Mouse (Mus musculus) liver, embryonic 13.5 days (tissue): ENCODE results near the gene Gm42742. TPM values are rescaled to one million over a fixed set of nuclear protein-coding genes. Genes with fewer than 3 reads are reported as not detected.
A peak's percentile ranks its signal among the peaks of the same experiment; 100 is the strongest.

ENCODE experiments used
- ATAC-seq: fragments of 200-750 bp; cut with Nextera tagmentation; 2 replicates; pipeline ENCODE4 v1.8.0; 2017; ENCODE audit warnings: low read depth, mild to moderate bottlenecking, moderate number of reproducible peaks, moderate library complexity
- DNase-seq: peaks from one replicate; pipeline ENCODE4 v3.0.0; 2022
- H3K27ac ChIP-seq: fragments of 300-500 bp; sonication (generic); 2 replicates; pipeline ENCODE4 v1.5.1; 2015; ENCODE audit warnings: moderate library complexity, mild to moderate bottlenecking, inconsistent platforms
- H3K27me3 ChIP-seq: fragments of 300-500 bp; sonication (generic); 2 replicates; pipeline ENCODE4 v1.6.1; 2015; ENCODE audit warnings: mild to moderate bottlenecking, inconsistent platforms
- H3K36me3 ChIP-seq: fragments of 300-500 bp; sonication (generic); 2 replicates; pipeline ENCODE4 v1.6.1; 2015; ENCODE audit warnings: mild to moderate bottlenecking, inconsistent platforms
- H3K4me1 ChIP-seq: fragments of 300-500 bp; sonication (generic); replicated peaks from 2 replicates; pipeline ENCODE4 v1.6.1; 2015; ENCODE audit warnings: inconsistent platforms
- H3K4me2 ChIP-seq: fragments of 300-500 bp; sonication (generic); 2 replicates; pipeline ENCODE4 v1.6.1; 2015; ENCODE audit warnings: inconsistent platforms, mild to moderate bottlenecking, moderate library complexity
- H3K4me3 ChIP-seq: fragments of 300-500 bp; sonication (generic); replicated peaks from 2 replicates; pipeline ENCODE4 v1.5.1; 2015; ENCODE audit warnings: mild to moderate bottlenecking, inconsistent platforms
- H3K9ac ChIP-seq: fragments of 300-500 bp; sonication (generic); 2 replicates; pipeline ENCODE4 v1.6.1; 2015; ENCODE audit warnings: mild to moderate bottlenecking, inconsistent platforms
- H3K9me3 ChIP-seq: fragments of 300-500 bp; sonication (generic); replicated peaks from 2 replicates; pipeline ENCODE4 v1.6.1; 2016; ENCODE audit warnings: inconsistent platforms
- WGBS: fragments of 180-500 bp; shearing (Covaris S2); methylation state at CpG from one replicate; pipeline ENCODE4 v1.1.7; 2015; ENCODE audit not compliant: insufficient replicate concordance; 5-methylcytosine and 5-hydroxymethylcytosine counted together
- polyA plus RNA-seq: library from polyadenylated mRNA; unstranded; fragments of >200 nt; fragmentation: Nextera tagmentation; extraction: Ambion mirVana; gene quantifications from 2 replicates; pipeline ENCODE4 v1.2.1, GENCODE M21; 2015

Gm42742 gene
- 5.1 and 11.3 TPM in 2 replicates for polyA plus RNA-seq

GRCm38 (mm10) chr7:127020901-127021562 is at the start of gene Gm42742, which contains the start of gene Prrt2:
TSS of gene Gm42742 (minus strand) at chr7:127021097.
TSS of gene Prrt2 (minus strand) at chr7:127021211.
- Histone ChIP-seq H3K9me3 (no peaks in the 10 kb centered on the region), H3K4me1 (peaks cover 82% of the 10 kb centered on the region), H3K4me3 (peak within 1 kb of the TSS; percentile 44), H3K4me2 (peak within 1 kb of the TSS; percentile 99), H3K27me3 (no peaks in the 10 kb centered on the region), H3K9ac (peak within 1 kb of the TSS; percentile 49), H3K36me3 (peaks cover 41% of the 10 kb centered on the region), H3K27ac (peak within 1 kb of the TSS; percentile 58)
- WGBS: 3% methylated on average over 34 of the region's 37 CpGs
- ATAC-seq (no peak), DNase-seq (no peak)

GRCm38 (mm10) chr7:127066317-127066716 is 45.4 kb upstream of the Gm42742 start:
- no peak overlapping the region for H3K27ac ChIP-seq
- H3K27me3 ChIP-seq: no peaks in the 10 kb centered on the region
- ATAC-seq (no peak), DNase-seq (no peak)
- 68% methylated on average over 4 of the region's 4 CpGs for WGBS
- H3K9ac ChIP-seq: no peak overlapping the region
- H3K9me3 ChIP-seq: no peaks in the 10 kb centered on the region
- H3K4me2 ChIP-seq: no peak overlapping the region
- no peaks in the 10 kb centered on the region for H3K36me3 ChIP-seq
- no peak overlapping the region for H3K4me3 ChIP-seq
- H3K4me1 ChIP-seq: no peaks in the 10 kb centered on the region

- Histone ChIP-seq H3K36me3 (no peaks in the 10 kb centered on the region), H3K9me3 (no peaks in the 10 kb centered on the region), H3K4me1 (no peaks in the 10 kb centered on the region), H3K4me3 (no peak overlapping the region), H3K9ac (no peak overlapping the region), H3K27ac (no peak overlapping the region), H3K27me3 (peaks cover 4% of the 10 kb centered on the region), H3K4me2 (no peak overlapping the region)
- WGBS: 64% methylated on average over 6 of the region's 6 CpGs
- no peak for ATAC-seq
- DNase-seq: no peak
These were observed 44.6 kb upstream of the Gm42742 start for GRCm38 (mm10) chr7:127065538-127065937.

- Histone ChIP-seq H3K9ac (no peak overlapping the region), H3K4me1 (no peaks in the 10 kb centered on the region), H3K27ac (no peak overlapping the region), H3K36me3 (no peaks in the 10 kb centered on the region), H3K27me3 (peaks cover 39% of the 10 kb centered on the region), H3K4me3 (no peak overlapping the region), H3K9me3 (no peaks in the 10 kb centered on the region), H3K4me2 (no peak overlapping the region)
- no peak for ATAC-seq
- DNase-seq: no peak
- WGBS: 57% methylated on average over 5 of the region's 5 CpGs
These were observed 34.2 kb upstream of the Gm42742 start for GRCm38 (mm10) chr7:127055026-127055585.

- Histone ChIP-seq H3K9ac (peak within 1 kb of the TSS; percentile 95), H3K36me3 (peaks cover 34% of the 10 kb centered on the region), H3K27me3 (no peaks in the 10 kb centered on the region), H3K4me1 (peaks cover 44% of the 10 kb centered on the region), H3K4me3 (peak within 1 kb of the TSS; percentile 91), H3K4me2 (peak within 1 kb of the TSS; percentile 82), H3K9me3 (no peaks in the 10 kb centered on the region), H3K27ac (peak within 1 kb of the TSS; percentile 88)
- ATAC-seq (peak; percentile 91), DNase-seq (peak; percentile 84)
- WGBS: under 1% methylated on average over 53 of the region's 53 CpGs
These were observed 21.2 kb upstream of the Gm42742 start, which contains the start of gene Kif22 for GRCm38 (mm10) chr7:127041851-127042672. TSS of gene Kif22 (minus strand) at chr7:127042471.

- Histone ChIP-seq H3K4me3 (no peak overlapping the region), H3K9ac (no peak overlapping the region), H3K27me3 (no peaks in the 10 kb centered on the region), H3K27ac (peak overlapping the region; percentile 54), H3K4me2 (no peak overlapping the region), H3K4me1 (peaks cover 58% of the 10 kb centered on the region), H3K36me3 (peaks cover 86% of the 10 kb centered on the region), H3K9me3 (no peaks in the 10 kb centered on the region)
- DNase-seq (no peak), ATAC-seq (no peak)
- 29% methylated on average over 1 of the region's 1 CpGs for WGBS
These were observed 10.3 kb upstream of the Gm42742 start for GRCm38 (mm10) chr7:127031244-127031643.

- WGBS: 95% methylated on average over 1 of the region's 1 CpGs
- DNase-seq (no peak), ATAC-seq (no peak)
- Histone ChIP-seq H3K4me1 (peaks cover 63% of the 10 kb centered on the region), H3K27me3 (no peaks in the 10 kb centered on the region), H3K36me3 (peaks cover 81% of the 10 kb centered on the region), H3K9me3 (no peaks in the 10 kb centered on the region), H3K9ac (peak overlapping the region; percentile 14; the same call in 1 of the 2 replicates), H3K4me2 (no peak overlapping the region), H3K4me3 (no peak overlapping the region), H3K27ac (peak overlapping the region; percentile 98)
These were observed 9.3 kb upstream of the Gm42742 start for GRCm38 (mm10) chr7:127030172-127030571.

- no peaks in the 10 kb centered on the region for H3K9me3 ChIP-seq
- H3K4me3 ChIP-seq: peak overlapping the region; percentile 97
- 64% methylated on average over 8 of the region's 8 CpGs for WGBS
- H3K4me1 ChIP-seq: peaks cover 81% of the 10 kb centered on the region
- H3K27ac ChIP-seq: peak overlapping the region; percentile 98
- DNase-seq (no peak), ATAC-seq (no peak)
- peak overlapping the region; percentile 99 for H3K4me2 ChIP-seq
- peaks cover 81% of the 10 kb centered on the region for H3K36me3 ChIP-seq
- H3K27me3 ChIP-seq: no peaks in the 10 kb centered on the region
- peak overlapping the region; percentile 99 for H3K9ac ChIP-seq
These were observed 7.0 kb upstream of the Gm42742 start for GRCm38 (mm10) chr7:127027885-127028284.

GRCm38 (mm10) chr7:127026984-127027726 is 6.3 kb upstream of the Gm42742 start, which contains the start of gene Maz:
TSS of gene Maz (minus strand) at chr7:127027037.
- H3K9me3 ChIP-seq: no peaks in the 10 kb centered on the region
- peak; percentile 97 for DNase-seq
- H3K4me2 ChIP-seq: peak within 1 kb of the TSS; percentile 99
- peak within 1 kb of the TSS; percentile 99 for H3K9ac ChIP-seq
- H3K27me3 ChIP-seq: no peaks in the 10 kb centered on the region
- WGBS: 1% methylated on average over 59 of the region's 63 CpGs
- ATAC-seq: peak; percentile 76
- peak within 1 kb of the TSS; percentile 97 for H3K4me3 ChIP-seq
- peaks cover 81% of the 10 kb centered on the region for H3K4me1 ChIP-seq
- H3K27ac ChIP-seq: peak within 1 kb of the TSS; percentile 98
- peaks cover 81% of the 10 kb centered on the region for H3K36me3 ChIP-seq

- H3K9ac ChIP-seq: peak overlapping the region; percentile 99
- peaks cover 81% of the 10 kb centered on the region for H3K36me3 ChIP-seq
- peak; percentile 27; the same call in 1 of the 2 replicates for ATAC-seq
- no peak for DNase-seq
- peak overlapping the region; percentile 97 for H3K4me3 ChIP-seq
- peaks cover 81% of the 10 kb centered on the region for H3K4me1 ChIP-seq
- H3K27me3 ChIP-seq: no peaks in the 10 kb centered on the region
- H3K9me3 ChIP-seq: no peaks in the 10 kb centered on the region
- no CpG with 5 or more reads among the region's 48 CpGs for whole genome bisulfite sequencing
- H3K27ac ChIP-seq: peak overlapping the region; percentile 98
- peak overlapping the region; percentile 99 for H3K4me2 ChIP-seq
These were observed 5.7 kb upstream of the Gm42742 start for GRCm38 (mm10) chr7:127026616-127026983.
